Mouse (Mus musculus) small intestine, adult 2 months (tissue): ENCODE measurements around the gene Nr3c2.

Experiments
- CTCF ChIP-seq: fragments of 200-500 bp; IDR thresholded peaks from 2 replicates; pipeline ENCODE4 v1.5.1; 2012; ENCODE audit warnings: low read depth, mild to moderate bottlenecking, control low read depth, inconsistent platforms, low read length, moderate library complexity, mixed read lengths; ENCODE audit not compliant: insufficient replicate concordance, insufficient read length; ENCODE audit errors: extremely low read depth
- POLR2A ChIP-seq: fragments of 200-500 bp; IDR thresholded peaks from 2 replicates; pipeline ENCODE4 v1.6.1; 2012; ENCODE audit warnings: low read depth, mild to moderate bottlenecking, control low read depth, inconsistent platforms, low read length, moderate library complexity

GRCm38 (mm10) chr8:77114769-77115168, 215.5 kb downstream of the Nr3c2 start:
- TF ChIP-seq CTCF (no peak), POLR2A (no peak)
